Mouse (Mus musculus) ES-E14 (cell line): Measurements from ENCODE around the gene Gm28053. TPM values are rescaled to one million over a fixed set of nuclear protein-coding genes. Genes with fewer than 3 reads are reported as not detected.

Experiments
- DNase-seq: peaks from one replicate; pipeline ENCODE4 v3.0.0-alpha.2; 2013; ENCODE audit warnings: low read depth, low spot score
- H3K27ac ChIP-seq: 2 replicates; pipeline ENCODE4 v1.5.1; 2012; ENCODE audit warnings: low read depth, mild to moderate bottlenecking, low read length, moderate library complexity, mixed read lengths; ENCODE audit not compliant: poor library complexity, insufficient read depth, severe bottlenecking
- H3K36me3 ChIP-seq: 2 replicates; pipeline ENCODE4 v1.6.1; 2012; ENCODE audit warnings: mild to moderate bottlenecking, low read length, moderate library complexity, mixed read lengths; ENCODE audit not compliant: control insufficient read depth, poor library complexity, insufficient read depth, severe bottlenecking
- H3K4me1 ChIP-seq, 2 experiments: fragments of 150-350 bp in 1 of 2; sonication (generic) in 1 of 2; 2 replicates each; pipeline ENCODE4 v1.6.1; 2012; ENCODE audit warnings: low read length in 2 of 2, mild to moderate bottlenecking in 1 of 2, mixed read lengths in 1 of 2; ENCODE audit not compliant: control insufficient read depth in 2 of 2, insufficient read depth in 2 of 2, poor library complexity in 1 of 2
- H3K4me3 ChIP-seq, 2 experiments: fragments of 150-350 bp in 1 of 2; sonication (generic) in 1 of 2; 2 replicates each; pipeline ENCODE4 v1.5.1; 2012; ENCODE audit warnings: low read length in 2 of 2, low read depth in 1 of 2, mild to moderate bottlenecking in 1 of 2, mixed read lengths in 1 of 2; ENCODE audit not compliant: insufficient read depth in 1 of 2, poor library complexity in 1 of 2, severe bottlenecking in 1 of 2
- H3K9ac ChIP-seq: 2 replicates; pipeline ENCODE4 v1.6.1; 2012; ENCODE audit warnings: low read depth, mild to moderate bottlenecking, low read length, mixed read lengths; ENCODE audit not compliant: poor library complexity, insufficient read depth, severe bottlenecking
- H3K9me3 ChIP-seq: fragments of 150-350 bp; sonication (generic); 2 replicates; pipeline ENCODE4 v1.6.1; 2012; ENCODE audit warnings: low read depth, mild to moderate bottlenecking, low read length; ENCODE audit not compliant: control insufficient read depth, insufficient read depth
- CHD2 ChIP-seq: IDR thresholded peaks from 2 replicates; pipeline ENCODE4 v1.6.1; 2014; ENCODE audit warnings: mild to moderate bottlenecking, low read depth, low read length, inconsistent platforms
- HCFC1 ChIP-seq: IDR thresholded peaks from 2 replicates; pipeline ENCODE4 v1.6.1; 2012; ENCODE audit warnings: low read length, inconsistent platforms, borderline replicate concordance; ENCODE audit not compliant: insufficient read depth
- MAFK ChIP-seq: IDR thresholded peaks from 2 replicates; pipeline ENCODE4 v1.6.1; 2014; ENCODE audit warnings: mild to moderate bottlenecking, low read depth, low read length, inconsistent platforms; ENCODE audit not compliant: insufficient read depth
- ZC3H11A ChIP-seq: IDR thresholded peaks from 2 replicates; pipeline ENCODE4 v1.6.1; 2012; ENCODE audit warnings: low read depth, mild to moderate bottlenecking, inconsistent platforms, low read length, borderline replicate concordance
- ZNF384 ChIP-seq: IDR thresholded peaks from 2 replicates; pipeline ENCODE4 v1.6.1; 2012; ENCODE audit warnings: low read depth, low read length, inconsistent platforms
- in situ Hi-C, 2 experiments: fragments of 600-800 bp; cut with MboI; formaldehyde crosslinking; loops; one replicate each; pipeline ENCODE4 v1.15.1; 2025; ENCODE audit warnings: low sequenced_read_pairs in 2 of 2, inconsistent platforms in 1 of 2; ENCODE audit not compliant: unreplicated experiment in 2 of 2
- total RNA-seq: library from RNA; depleted of rRNA; stranded (reverse); fragments of 300-350 nt; gene quantifications from 2 replicates; pipeline ENCODE4 v1.2.3, GENCODE M21; 2012; rRNA removed

Gm28053 gene
- total RNA-seq, 1 experiment: not detected

DNA sequence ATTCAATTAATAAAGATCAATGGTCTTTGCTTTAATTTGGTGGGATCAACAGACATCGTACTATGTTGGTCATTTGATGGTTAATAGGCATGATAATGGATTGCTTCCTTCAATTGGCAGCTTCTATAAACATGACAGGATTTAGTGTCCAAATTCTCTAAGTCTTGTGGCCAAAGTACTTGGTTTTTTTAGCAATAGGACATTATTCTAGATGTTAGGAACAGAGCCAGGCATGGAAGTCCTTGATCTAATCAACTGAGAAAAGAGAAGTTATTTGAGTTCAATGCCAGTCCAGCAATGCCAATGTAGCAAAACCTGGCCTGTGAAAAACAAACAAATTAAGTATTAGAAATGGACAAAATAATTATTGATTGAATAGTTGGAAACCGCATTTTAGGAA, 67.2 kb downstream of the Gm28053 start:
- H3K27ac ChIP-seq: no peak overlapping the region
- no peak overlapping the region for H3K9ac ChIP-seq
- TF ChIP-seq CHD2: no peak
- no peak for TF ChIP-seq ZC3H11A
- no peak for TF ChIP-seq HCFC1
- no peak for TF ChIP-seq ZNF384
- TF ChIP-seq MAFK: no peak
- H3K4me1 ChIP-seq: no peaks in the 10 kb centered on the region
- in situ Hi-C loops: no loop called here
- no peak for DNase-seq
- no peaks in the 10 kb centered on the region for H3K36me3 ChIP-seq
- H3K9me3 ChIP-seq: no peaks in the 10 kb centered on the region
- no peak overlapping the region for H3K4me3 ChIP-seq

DNA sequence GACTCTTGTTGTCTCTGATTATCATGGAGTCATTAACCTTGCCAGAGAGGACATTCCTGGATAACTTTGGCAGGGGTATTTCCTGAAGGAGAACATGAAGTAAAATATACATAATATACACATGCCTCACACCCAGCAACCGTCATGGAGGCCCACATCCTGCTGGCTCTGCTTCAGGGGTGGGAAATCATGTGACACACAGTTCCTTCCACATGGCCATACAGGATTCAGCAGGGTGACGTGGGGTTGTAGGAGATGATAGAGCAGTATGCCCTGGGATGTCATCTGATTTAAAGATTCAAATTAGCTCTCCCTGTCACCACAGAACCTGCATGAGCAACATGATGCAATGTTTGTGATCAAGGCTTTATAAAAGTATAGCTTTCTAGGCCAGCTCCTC, 69.5 kb downstream of the Gm28053 start:
- H3K4me3 ChIP-seq: no peak overlapping the region

DNA sequence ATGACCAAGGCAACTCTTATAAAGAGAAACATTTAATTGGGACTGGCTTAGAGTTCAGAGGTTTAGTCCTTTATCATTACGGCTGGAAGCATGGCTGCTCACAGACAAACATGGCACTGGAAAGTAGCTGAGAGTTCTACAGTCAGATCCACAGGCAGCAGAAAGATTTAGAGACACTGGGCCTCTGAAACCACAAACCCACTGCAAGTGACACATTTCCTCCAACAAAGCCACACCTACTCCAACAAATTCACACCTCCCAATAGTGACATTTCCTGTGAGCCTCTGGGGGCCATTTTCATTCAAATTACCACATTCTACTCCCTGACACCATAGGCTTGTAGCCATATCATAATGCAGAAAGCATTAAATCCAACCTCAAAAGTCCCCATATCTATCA, 83.5 kb downstream of the Gm28053 start:
- no peaks in the 10 kb centered on the region for H3K9me3 ChIP-seq
- DNase-seq: no peak
- no peaks in the 10 kb centered on the region for H3K36me3 ChIP-seq
- no peak overlapping the region for H3K4me3 ChIP-seq
- no peak for TF ChIP-seq ZNF384
- TF ChIP-seq MAFK: no peak
- no peak for TF ChIP-seq HCFC1
- no peak for TF ChIP-seq CHD2
- TF ChIP-seq ZC3H11A: no peak
- H3K4me1 ChIP-seq: no peaks in the 10 kb centered on the region
- H3K9ac ChIP-seq: no peak overlapping the region
- in situ Hi-C loops: no loop called here
- no peak overlapping the region for H3K27ac ChIP-seq

More for the DNA sequence above, 69.5 kb downstream of the Gm28053 start:
- no peak overlapping the region for H3K9ac ChIP-seq
- H3K27ac ChIP-seq: no peak overlapping the region
- no peak for DNase-seq
- H3K4me1 ChIP-seq: no peaks in the 10 kb centered on the region
- no peaks in the 10 kb centered on the region for H3K36me3 ChIP-seq
- in situ Hi-C loops: no loop called here
- H3K9me3 ChIP-seq: no peaks in the 10 kb centered on the region
- TF ChIP-seq HCFC1: no peak
- no peak for TF ChIP-seq ZNF384
- TF ChIP-seq CHD2: no peak
- TF ChIP-seq ZC3H11A: no peak
- TF ChIP-seq MAFK: no peak

Other genes starting within 250 kb of the Gm28053 start
- 13.5 and 15.9 TPM in 2 replicates for gene Atp6v0e2, start 181.0 kb upstream of the Gm28053 start, total RNA-seq
- gene Lrrc61, start 163.8 kb upstream of the Gm28053 start, total RNA-seq: 2.0 and 5.1 TPM in 2 replicates
- 0.18 and 0.42 TPM in 2 replicates for gene Rarres2, start 145.8 kb upstream of the Gm28053 start, total RNA-seq
- not detected in 2 replicates for gene Gm45021, start 129.0 kb upstream of the Gm28053 start, total RNA-seq
- 17.4 and 22.8 TPM in 2 replicates for gene Repin1, start 124.7 kb upstream of the Gm28053 start, total RNA-seq
- gene Gm44965, start 124.7 kb upstream of the Gm28053 start, total RNA-seq: not detected in 2 replicates
- gene Zfp775, start 116.5 kb upstream of the Gm28053 start, total RNA-seq: 3.5 and 3.8 TPM in 2 replicates
- 0.67 and 0.90 TPM in 2 replicates for gene AI854703, start 91.8 kb upstream of the Gm28053 start, total RNA-seq
- gene Gimap8, start 71.4 kb upstream of the Gm28053 start, total RNA-seq: 0.11 and 0.22 TPM in 2 replicates
- 2.9 and 3.4 TPM in 2 replicates for gene Gimap9, start 42.5 kb upstream of the Gm28053 start, total RNA-seq
- gene Gimap4, start 34.1 kb upstream of the Gm28053 start, total RNA-seq: 0.26 and 0.67 TPM in 2 replicates
- gene Gimap6, start 10.4 kb upstream of the Gm28053 start, total RNA-seq: 0.36 TPM in 1 of 2 replicates, not detected in the other
- gene Gimap7, start within 50 bp of the Gm28053 start, total RNA-seq: not detected in 2 replicates
- gene Gimap1, start 20.4 kb downstream of the Gm28053 start, total RNA-seq: 0.58 TPM in 1 of 2 replicates, not detected in the other
- gene Gimap5, start 27.6 kb downstream of the Gm28053 start, total RNA-seq: 0.31 TPM in 1 of 2 replicates, not detected in the other
- 0.09 TPM in 1 of 2 replicates, not detected in the other for gene Gimap3, start 52.2 kb downstream of the Gm28053 start, total RNA-seq
- 0.90 and 7.8 TPM in 2 replicates for gene Tmem176a, start 122.3 kb downstream of the Gm28053 start, total RNA-seq
- 0.74 and 4.7 TPM in 2 replicates for gene Tmem176b, start 122.9 kb downstream of the Gm28053 start, total RNA-seq
- gene Aoc1, start 154.3 kb downstream of the Gm28053 start, total RNA-seq: 0.31 and 0.32 TPM in 2 replicates
- not detected in 2 replicates for gene 1600015I10Rik, start 211.3 kb downstream of the Gm28053 start, total RNA-seq